Mouse (Mus musculus): ENCODE measurements around the gene Rap1a.
A peak's percentile ranks its signal among the peaks of the same experiment; 100 is the strongest.

The Rap1a gene

DNA sequence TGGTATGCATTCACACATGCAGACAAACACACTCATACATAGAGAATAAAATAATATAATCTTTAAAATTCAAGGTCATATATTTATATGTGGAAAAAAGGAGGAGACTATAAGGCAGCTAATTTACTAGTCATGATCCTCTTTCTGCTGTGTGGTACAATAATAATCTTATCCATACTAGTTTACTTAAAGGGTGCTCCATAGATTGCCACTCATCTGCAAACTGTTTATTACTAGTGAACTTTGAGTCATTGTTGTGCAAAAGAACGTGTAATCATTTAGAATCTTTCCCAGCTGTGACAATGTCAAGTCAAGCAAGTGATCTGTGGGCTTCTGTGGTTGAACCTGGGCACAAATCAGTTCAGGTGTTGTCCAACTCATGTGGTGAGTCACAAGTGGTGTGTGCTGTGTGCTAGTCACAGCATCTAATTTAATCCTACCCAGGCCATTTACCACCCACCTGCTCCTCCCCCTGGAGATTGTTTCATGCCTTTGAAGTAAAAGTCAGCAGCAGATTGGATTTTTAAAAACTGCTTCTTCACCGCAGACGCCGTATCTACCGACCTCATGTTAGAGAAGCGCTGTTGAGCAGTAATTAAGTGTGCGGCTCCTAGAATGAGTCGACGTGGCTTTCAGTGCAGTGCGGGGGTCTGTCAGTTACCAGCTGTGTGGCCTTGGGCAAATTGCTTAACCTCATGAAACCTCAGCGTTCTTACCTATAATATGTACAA is 5.5 kb upstream of the Rap1a start:
- DNase-seq (ENCODE audit: low spot score): no peak

DNA sequence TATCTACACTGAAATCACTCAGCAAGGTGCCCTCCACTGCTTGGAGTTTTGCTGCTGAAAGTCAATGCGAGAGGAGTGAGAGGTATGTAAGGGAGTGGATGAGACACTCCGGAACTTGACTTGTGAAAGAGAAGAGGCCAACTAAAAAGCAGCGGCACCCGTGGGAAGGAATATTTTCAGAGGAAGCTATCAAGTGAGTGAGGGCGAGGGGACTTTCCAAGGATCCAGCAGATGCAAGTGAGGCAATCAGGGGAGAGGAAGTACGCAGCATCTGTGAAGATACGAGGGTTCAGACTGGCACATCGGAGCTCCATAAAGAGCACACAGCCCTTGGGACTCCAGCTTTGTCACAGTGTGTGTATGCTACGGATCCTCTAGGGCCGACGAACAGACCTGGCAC is 2.5 kb upstream of the Rap1a start:
- no peak for DNase-seq (ENCODE audit: low spot score)

DNA sequence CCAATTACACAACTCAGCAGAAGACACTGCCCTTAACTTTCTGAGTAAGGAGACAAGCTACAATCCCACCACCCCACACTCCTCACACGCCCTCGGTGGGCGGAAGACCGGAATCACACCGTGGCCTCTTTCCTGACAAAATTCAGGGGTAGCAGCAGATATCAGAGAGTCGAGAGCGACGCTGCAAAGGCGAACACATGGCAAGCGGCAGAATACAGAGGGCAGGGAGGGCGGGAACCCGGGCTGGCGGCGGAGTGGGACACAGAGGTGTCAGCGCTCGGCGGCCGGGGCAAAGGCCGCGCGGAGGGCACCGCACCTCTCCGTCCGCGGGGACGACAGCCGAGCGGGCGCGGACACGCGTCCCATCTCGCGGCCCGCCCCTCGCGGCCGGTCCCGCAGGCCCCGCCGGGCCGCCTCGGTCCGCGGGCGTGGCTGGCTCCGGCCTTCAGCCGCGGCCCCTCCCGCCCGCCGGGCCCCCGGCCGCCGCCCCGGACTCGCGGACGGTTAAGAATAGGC is 403 bp downstream of the Rap1a start:
- DNase-seq (ENCODE audit: low spot score): peak; percentile 56

DNA sequence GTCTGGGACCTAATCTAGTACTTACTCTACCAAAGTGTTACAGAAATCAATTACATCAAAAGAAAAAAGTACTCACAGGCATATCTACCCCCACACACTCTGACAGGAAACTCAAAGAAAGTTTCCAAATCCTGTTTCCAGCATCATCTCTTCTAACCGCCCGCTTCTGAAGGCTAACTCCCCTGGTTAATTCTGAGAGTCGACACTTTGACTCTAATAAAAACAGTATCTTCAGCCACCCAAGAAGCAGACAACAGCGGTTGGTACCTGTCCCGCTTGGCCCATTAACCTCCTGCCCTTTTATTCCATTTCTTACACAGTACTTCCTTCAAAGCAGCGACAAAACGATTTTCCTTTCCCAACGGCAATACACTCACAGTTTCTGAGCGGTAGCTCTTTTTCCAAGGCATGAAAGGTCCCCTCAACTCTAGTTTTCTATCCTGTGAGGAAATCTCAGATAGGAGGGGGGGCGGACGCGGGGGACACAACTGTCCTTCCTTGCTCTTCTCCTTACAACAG is 921 bp downstream of the Rap1a start:
- no peak for DNase-seq (ENCODE audit: low spot score)

DNA sequence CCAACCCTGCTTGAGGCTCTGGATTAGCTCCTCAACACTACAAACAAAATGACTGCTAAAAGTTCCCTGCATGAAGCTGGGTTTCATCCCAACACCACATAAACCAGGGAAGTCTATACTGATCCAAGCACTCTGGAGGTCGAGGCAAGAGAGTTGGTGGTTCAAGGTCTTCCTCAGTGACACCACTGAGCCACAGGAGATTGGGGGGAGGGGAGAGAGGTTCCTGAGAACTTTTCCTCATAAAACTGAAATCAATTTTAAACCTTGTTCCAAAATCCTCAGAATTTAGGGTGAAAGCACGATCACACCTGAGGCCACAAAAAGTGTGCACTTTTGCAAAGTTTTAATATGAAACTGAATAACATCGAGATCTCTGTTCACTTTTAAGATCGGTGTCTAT is 1.8 kb downstream of the Rap1a start:
- no peak for DNase-seq (ENCODE audit: low spot score)

DNA sequence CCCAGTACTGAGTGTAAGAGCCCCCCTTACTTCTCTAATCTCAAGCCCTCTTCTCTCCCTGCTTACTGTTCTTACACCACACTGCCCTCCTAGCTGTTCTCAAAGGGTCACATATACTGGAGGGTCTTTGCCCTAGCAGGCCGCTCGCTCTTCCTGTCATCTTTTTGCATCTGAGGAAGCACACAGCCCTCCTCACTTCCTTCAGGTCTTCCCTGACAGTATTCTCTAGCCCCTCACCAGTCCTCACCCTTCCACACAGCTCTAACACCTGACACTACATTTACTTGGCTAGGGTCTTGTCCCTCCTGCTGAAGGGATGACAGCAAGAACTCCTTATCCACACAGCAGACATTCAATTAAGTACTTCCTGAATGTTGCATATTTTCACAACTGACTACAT is 2.4 kb downstream of the Rap1a start:
- DNase-seq (ENCODE audit: low spot score): no peak

DNA sequence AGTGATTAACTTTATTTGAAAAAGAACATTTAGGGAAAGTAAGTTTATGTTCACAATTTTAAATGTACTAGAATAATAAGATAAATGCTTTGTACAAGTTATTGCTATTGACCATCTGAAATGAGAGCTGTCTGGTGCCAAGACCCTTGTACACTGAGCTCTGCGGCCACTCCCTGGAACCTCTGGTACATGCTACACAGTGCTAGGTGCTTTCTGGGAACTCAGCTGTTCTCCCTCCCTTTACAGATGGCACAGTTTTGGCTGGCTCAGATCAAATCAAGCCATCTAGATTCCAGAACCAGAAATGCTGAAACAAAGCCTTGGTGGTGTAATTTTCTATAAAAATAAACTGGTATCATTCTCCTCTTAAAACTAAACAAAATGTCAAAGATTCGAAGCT is 3.7 kb downstream of the Rap1a start:
- no peak for DNase-seq (ENCODE audit: low spot score)

DNA sequence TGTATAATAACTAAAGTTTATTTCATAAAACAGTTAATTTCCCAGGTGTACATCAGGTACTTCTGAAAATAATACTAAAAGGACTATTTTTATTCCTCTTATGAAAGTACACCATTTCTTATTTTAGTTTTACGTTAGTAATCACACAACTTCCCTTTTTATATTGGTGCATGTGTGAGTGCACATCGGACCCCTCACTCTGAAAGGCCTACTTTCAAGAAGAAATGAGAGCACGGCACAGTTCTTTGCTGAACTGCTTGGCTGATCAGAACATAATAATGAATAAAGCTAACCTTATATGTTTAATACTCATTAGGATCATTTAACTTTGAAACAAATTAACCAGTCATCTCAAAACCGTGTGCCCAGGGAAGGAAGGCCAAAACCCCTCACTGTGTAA is 4.4 kb downstream of the Rap1a start:
- DNase-seq (ENCODE audit: low spot score): no peak

DNA sequence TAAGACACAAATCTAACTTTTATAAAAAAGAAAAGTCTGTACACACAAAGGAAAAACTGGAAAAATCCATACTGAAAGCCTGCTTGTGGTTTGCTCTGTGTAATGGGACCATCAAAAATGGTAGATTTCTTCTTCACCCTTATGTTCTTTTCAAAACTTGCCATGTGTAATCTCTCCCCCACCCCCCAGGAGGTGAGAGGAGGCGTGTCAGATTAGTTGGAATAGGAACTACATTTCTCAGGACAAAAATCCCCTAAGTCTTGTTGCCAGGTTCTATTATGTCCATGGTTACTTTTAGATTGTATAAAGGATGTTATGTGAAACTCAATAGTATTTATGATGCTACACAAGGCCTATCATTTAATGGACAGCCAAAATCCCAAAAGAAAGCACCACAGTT is 6.8 kb downstream of the Rap1a start:
- no peak for DNase-seq (ENCODE audit: low spot score)

DNA sequence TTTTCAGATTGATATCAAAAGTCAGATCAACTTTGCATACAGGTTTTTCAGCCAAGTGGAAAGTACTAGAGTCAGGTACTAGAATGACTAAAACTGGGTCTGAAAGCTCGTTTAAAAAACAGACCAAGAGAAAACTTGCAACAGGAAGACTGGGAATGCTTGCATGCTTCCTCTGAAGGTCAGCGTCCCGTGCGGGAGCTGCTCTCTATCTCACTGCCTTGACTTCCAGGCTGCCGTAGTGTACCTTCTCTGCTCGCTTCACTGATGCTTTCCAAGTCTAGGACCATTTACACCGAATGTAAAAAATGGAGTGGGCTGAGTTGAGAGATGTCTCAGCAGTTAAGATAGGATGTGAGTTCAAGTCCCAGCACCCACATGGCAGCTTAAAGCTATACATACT is 8.8 kb downstream of the Rap1a start:
- no peak for DNase-seq (ENCODE audit: low spot score)

DNA sequence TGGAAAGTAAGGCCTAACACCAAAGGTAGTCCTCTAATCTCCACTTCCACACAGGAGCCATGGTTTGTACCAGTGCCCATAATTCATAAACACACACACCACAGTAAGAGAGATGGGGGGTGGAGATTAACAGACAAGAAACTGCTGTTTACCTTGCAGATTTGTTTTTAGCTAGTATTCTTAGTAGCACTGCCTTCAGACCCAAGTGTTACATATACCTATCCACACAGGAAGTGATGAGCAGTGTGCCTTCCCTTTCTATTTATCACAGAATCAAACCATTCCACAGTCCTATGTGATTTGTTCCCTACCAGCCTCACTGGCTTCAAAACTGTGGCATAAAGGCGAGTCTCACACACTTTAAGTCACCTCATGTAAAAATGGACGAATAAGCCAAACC is 10.0 kb downstream of the Rap1a start:
- DNase-seq (ENCODE audit: low spot score): no peak

DNA sequence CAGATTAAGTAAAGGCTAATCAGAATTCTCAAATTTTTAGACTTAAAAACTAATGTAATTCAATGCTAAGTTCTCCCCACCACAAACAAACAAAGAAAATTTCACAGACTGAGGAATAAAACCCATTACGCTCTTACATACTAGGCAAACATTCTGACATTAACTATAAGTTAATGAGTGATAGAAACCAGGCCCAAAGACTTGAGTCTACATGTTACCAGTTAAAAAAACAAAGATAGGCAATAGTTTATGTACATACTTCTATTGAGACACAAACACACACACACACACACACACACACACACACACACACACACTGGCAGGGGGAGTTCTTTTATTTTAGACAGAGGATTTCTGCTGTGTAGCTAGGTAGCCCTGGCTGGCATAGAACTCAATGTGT is 10.8 kb downstream of the Rap1a start:
- no peak for DNase-seq (ENCODE audit: low spot score)

DNA sequence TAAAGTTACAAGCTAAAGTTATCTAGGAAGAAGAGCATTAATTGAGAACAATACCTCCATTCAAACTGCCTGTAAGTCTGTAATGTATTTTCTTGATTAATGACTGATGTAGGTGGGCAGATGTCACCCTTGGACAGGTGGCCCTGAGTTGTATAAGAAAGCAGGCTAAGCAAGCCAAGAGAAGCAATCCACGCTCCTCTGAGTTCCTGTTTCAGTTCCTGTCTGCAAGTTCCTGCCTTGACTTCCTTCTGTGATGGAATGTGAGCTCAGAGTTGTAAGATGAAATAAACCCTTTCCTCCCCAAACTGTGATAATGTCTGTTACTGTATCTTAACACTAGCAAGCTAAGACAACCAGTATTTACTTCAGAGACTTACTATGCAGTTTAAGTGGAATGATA is 11.4 kb downstream of the Rap1a start:
- no peak for DNase-seq (ENCODE audit: low spot score)

DNA sequence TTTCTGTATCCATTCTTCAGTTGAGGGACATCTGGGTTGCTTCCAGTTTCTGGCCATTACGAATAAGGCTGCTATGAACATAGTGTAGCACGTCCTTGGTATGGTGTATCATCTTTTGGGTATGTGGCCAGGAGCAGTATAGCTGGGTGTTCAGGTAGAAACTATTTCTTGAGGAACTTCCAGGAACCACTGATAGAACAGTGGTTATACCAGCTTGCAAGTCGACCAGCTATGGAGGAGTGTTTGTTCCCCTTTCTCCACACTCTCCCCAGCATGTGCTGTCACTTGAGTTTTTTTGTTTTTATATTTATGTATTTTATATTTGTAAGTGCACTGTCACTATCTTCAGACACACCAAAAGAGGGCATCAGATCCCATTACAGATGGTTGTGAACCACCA is 13.8 kb downstream of the Rap1a start:
- no peak for DNase-seq (ENCODE audit: low spot score)

DNA sequence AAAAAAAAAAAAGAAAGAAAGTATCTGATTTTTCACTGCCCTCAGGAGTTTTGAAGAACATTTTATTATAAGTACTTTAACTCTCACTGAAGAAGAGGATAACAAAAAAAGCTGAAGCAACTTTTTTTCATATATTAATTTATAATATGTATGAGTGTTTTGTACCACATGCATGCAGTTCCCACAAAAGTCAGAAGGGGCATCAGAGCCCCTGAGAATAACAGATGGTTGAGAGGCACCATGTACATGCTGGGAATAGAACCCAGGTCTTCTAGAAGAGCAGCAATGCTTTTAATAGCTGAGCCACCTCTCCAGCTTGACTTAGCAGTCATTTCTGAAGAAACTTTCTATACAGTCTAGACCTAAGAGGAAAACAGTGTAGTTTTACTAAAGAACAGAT is 15.3 kb downstream of the Rap1a start:
- DNase-seq (ENCODE audit: low spot score): no peak

DNA sequence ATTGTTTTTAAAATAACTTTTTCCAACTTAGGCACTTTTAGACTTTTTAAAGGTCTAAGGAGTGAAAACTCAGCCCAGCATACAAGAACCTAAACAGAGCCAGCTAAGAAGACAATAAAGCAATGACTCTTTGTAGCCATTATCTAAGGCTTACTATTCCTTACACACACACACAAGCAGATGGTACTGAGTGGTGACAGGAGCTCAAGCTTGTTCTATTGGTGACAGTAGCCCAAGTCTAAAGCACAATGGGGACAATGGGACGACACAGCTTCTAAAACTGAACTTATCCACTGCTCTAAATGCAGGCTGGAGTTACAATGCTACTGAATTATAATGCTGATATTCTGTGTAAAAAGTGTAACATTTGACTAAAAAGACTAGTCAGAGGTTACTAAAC is 17.3 kb downstream of the Rap1a start:
- no peak for DNase-seq (ENCODE audit: low spot score)

DNA sequence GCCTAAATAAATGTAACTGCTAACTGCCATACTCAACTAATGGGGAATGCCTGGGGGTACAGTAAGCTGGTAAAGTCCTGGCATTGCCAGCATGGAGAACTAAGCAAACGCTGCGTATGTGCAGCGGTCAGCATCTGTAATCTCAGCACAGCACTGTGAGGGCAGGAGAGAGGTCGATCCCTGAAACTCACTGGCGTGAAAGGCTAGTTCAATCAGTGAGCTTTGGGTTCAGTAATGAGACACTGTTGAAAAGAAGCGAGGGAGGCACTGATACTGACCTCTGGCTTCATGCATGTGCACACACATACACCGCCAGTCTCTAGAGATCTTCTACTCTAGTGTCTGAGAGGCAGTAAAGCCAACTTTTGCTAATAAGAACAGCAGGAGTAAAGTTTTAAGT is 18.7 kb downstream of the Rap1a start:
- DNase-seq (ENCODE audit: low spot score): peak; percentile 52

DNA sequence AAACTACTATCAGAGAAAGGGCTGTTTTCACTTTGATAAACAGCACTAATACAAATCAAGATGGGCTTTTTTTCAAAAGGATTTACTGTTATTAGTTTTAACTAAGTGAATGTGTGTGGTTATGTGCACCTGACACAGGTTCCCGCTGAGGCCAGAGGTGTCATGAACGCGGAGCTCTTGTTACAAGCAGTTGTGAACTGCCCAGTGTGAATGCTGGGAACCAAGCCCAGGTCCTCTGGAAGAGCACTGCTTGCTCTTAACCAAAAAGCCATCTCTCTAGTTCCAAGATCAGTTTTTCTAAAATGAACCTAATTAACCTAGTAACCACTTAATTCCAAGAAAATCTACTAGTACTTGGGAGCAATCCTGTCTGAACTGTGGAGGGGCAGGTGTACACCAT is 23.1 kb downstream of the Rap1a start:
- DNase-seq (ENCODE audit: low spot score): no peak

DNA sequence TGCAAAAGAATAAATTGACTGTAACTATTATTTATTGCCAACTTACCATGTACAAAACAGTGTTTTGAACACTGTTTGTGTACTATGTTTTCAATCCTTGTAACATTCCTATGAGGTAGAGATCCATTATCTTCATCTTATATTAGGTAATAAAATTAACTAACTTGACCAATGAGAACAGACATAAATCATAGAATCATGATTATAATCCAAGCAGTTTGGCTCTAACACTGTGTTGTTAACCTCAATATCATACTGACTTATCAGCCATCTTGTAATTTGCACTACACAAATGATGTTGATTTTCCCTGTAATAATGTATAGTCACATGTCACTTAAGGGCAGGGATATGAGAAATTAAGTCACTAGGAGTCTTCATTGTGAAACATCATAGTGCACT is 26.6 kb downstream of the Rap1a start:
- no peak for DNase-seq (ENCODE audit: low spot score)

DNA sequence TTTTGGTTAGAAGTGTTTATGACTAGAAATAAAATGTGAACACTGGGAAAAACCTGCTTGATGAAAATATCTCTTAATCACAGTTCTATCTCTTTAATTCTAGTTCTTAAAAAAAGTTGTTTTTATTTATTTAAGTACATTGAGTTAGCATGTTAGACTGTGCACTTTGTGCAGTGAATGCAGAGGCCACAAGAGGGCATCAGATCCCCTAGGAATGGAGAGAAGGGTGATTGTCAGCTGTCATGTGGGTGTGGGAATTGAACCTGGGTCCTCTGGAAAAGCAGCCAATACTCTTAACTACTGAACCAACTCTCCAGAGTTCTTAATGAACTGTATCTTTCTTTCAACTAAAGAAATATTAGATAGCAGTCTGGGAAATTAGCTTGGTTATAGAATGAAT is 29.6 kb downstream of the Rap1a start:
- no peak for DNase-seq (ENCODE audit: low spot score)

DNA sequence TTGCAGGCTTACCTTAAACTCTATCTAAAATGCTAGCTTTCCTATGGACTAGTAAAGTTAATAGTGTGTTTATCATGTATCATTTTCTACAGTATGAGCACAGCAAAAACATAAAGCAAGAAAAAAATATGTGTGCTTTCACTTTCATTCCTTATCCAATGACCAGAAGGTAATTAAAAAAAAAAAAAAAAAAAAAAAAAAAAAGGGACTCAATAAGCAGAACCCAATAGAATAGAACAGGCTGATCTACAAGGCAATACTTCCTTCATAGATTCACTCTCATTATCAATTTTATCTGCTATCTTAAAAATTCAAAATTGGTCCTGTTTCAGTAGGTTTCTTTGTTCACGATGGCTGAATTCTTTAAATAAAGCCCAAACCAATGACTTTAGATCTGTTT is 30.3 kb downstream of the Rap1a start:
- no peak for DNase-seq (ENCODE audit: low spot score)

DNA sequence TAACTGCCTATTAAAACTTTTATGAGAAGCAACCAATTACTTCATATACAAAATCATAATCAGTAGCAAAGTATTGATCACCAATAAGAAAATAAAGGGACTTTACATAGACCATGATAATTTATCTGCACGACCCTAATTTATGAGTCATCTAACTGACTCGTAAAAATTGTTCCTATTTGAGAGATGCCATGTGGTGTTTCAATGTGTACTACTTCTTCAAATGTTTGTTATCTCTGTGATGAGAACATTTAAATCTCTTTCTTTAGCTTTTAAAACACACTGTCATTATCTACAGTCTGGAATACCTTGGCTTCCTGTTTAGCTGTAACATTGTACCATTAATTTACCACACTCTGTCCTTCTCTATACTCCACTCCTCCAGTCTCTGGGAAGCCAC is 31.8 kb downstream of the Rap1a start:
- no peak for DNase-seq (ENCODE audit: low spot score)

DNA sequence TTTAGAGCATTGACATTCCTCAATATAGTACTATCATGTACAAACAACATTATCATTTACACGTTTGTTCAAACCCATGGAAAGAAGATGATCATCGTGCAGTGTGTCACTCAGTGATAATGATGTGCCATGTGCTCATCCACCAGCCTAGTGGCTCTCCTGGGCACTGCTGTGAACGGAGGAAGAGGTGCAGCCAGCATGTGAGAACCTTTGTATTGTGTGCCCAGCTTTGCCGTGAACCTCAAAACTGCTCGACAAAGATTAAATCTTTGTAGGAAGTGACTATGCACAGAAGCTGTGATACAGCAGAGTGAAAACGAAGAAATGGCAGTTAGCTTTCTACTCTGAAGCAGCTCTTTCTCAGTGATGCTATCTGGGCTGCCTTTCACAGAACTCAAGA is 32.6 kb downstream of the Rap1a start:
- no peak for DNase-seq (ENCODE audit: low spot score)

DNA sequence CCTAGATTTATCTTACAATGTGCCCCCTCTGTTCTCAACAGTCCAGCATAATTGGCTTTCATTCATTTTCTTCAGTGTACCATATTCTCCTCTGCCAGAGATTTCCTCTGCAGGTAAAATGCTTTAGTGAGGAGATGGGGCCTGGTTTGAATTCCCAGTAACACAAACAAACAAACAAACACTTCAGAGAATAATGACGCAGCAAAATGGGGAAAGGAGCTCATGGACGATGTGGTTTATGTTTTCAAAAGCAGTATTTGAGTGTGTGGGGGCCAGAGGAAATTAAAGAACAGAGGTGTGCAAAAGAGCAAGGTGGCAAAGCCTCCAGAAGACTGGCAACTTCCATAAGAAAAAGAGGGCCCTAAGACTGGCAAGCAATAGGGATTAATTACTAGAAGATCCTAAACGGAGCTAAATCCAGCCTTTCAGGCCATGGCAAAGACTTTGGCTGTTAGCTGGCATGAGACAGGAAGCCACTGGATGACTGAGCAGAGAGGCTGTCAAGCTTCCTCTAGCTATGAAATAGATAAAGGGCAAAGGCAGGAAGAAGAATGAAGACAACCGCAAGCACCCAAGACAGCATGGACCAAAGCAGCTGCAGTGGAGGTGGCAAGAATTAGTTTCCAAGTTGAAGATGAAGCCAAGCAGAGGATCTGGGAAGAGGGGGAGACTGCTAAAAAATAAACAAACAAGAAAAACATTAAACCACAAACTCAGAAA is 37.8 kb downstream of the Rap1a start:
- no peak for DNase-seq (ENCODE audit: low spot score)

Measured in embryo, embryonic 10 days (tissue).